Mouse (Mus musculus) cerebellum, postnatal 4 days (tissue): ENCODE measurements at regions not wholly inside any gene's neighbourhood (a gene's known extent, or its start where the extent isn't known, plus 50 kb on each side); places are given as distances from the start of the nearest gene placed in this dataset.

Experiments
- DNase-seq, 2 experiments: peaks; one replicate each; pipeline ENCODE4 v3.0.0; 2022; ENCODE audit warnings: low spot score in 2 of 2, mixed read lengths in 1 of 2

- no peak for DNase-seq
These were observed 104.7 kb downstream of the Dusp6 start for GRCm38 (mm10) chr10:99367757-99368156.

- DNase-seq, result no peak
These were observed 112.1 kb downstream of the Dusp6 start for GRCm38 (mm10) chr10:99375101-99375500.

- DNase-seq, result no peak
These were observed 113.4 kb downstream of the Dusp6 start for GRCm38 (mm10) chr10:99376430-99376829.

GRCm38 (mm10) chr10:99377548-99377947 is 114.5 kb downstream of the Dusp6 start:
- DNase-seq, result no peak

GRCm38 (mm10) chr10:99379156-99379555 is 116.1 kb downstream of the Dusp6 start:
- no peak for DNase-seq

- no peak for DNase-seq
These were observed 117.1 kb downstream of the Dusp6 start for GRCm38 (mm10) chr10:99380170-99380569.

GRCm38 (mm10) chr10:99383028-99383427 is 120.0 kb downstream of the Dusp6 start:
- DNase-seq, result no peak

GRCm38 (mm10) chr10:99384366-99384765 is 121.3 kb downstream of the Dusp6 start:
- DNase-seq, result no peak

GRCm38 (mm10) chr10:99384851-99385250 is 121.8 kb downstream of the Dusp6 start:
- DNase-seq, result no peak

GRCm38 (mm10) chr10:99385854-99386253 is 122.8 kb downstream of the Dusp6 start:
- DNase-seq, result no peak

- DNase-seq, result no peak
These were observed 125.5 kb downstream of the Dusp6 start for GRCm38 (mm10) chr10:99388526-99388925.

- no peak for DNase-seq
These were observed 126.0 kb downstream of the Dusp6 start for GRCm38 (mm10) chr10:99388986-99389385.

- DNase-seq, result no peak
These were observed 127.7 kb downstream of the Dusp6 start for GRCm38 (mm10) chr10:99390609-99391183.

- DNase-seq, result no peak
These were observed 128.7 kb downstream of the Dusp6 start for GRCm38 (mm10) chr10:99391725-99392124.

- DNase-seq, result no peak
These were observed 129.9 kb downstream of the Dusp6 start for GRCm38 (mm10) chr10:99392979-99393378.

GRCm38 (mm10) chr10:99393523-99393922 is 130.5 kb downstream of the Dusp6 start:
- no peak for DNase-seq

- no peak for DNase-seq
These were observed 132.4 kb downstream of the Dusp6 start for GRCm38 (mm10) chr10:99395411-99395810.

- DNase-seq, result no peak
These were observed 133.6 kb downstream of the Dusp6 start for GRCm38 (mm10) chr10:99396630-99397029.

GRCm38 (mm10) chr10:99400076-99400475 is 137.0 kb downstream of the Dusp6 start:
- no peak for DNase-seq

- DNase-seq, result no peak
These were observed 143.7 kb downstream of the Dusp6 start for GRCm38 (mm10) chr10:99406764-99407163.

GRCm38 (mm10) chr10:99408786-99409185 is 145.8 kb downstream of the Dusp6 start:
- no peak for DNase-seq

GRCm38 (mm10) chr10:99409744-99410143 is 146.7 kb downstream of the Dusp6 start:
- DNase-seq, result no peak

GRCm38 (mm10) chr10:99410754-99411153 is 147.7 kb downstream of the Dusp6 start:
- DNase-seq, result no peak

- DNase-seq, result no peak
These were observed 150.4 kb downstream of the Dusp6 start for GRCm38 (mm10) chr10:99413455-99413854.
